Mouse (Mus musculus): ENCODE measurements around the gene Cmtm8. TPM values are rescaled to one million over a fixed set of nuclear protein-coding genes. Genes with fewer than 3 reads are reported as not detected.
A peak's percentile ranks its signal among the peaks of the same experiment; 100 is the strongest.

Gene Cmtm8
- polyA plus RNA-seq, 1 experiment from 2014 or later, result 29.3 TPM

DNA sequence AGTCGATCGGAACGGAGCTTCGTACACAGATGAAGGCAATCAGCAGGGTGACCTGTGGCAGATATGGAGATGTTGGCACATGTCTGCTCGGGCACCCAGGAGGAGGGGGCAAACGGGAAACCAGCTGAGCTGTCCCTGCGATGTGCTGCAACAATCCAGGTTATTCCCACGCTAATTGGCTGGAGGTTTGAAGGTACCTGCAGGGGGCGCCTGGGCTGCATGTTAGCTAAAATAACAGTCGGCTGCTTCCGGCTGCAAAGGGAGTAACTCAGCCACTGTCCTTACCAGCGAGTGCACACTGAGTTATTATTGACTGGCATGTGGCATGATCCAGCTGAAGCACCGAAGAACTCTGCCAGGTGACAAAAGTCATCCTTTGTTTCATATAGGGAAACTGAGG lies 80.6 kb downstream of the Cmtm8 start:
- Histone ChIP-seq H3K27me3 (ENCODE audit: control insufficient read depth, insufficient read depth, low read length) (no peaks in the 10 kb centered on the region), H3K4me1 (replicated peaks; ENCODE audit: control insufficient read depth, insufficient read depth, low read length) (no peaks in the 10 kb centered on the region; the same call in 1 of the 2 replicates), H3K36me3 (ENCODE audit: control insufficient read depth, insufficient read depth, low read length) (no peaks in the 10 kb centered on the region), H3K4me2 (replicated peaks; ENCODE audit: low read depth, low read length) (no peak overlapping the region), H3K4me3 (ENCODE audit: low read depth, low read length) (no peak overlapping the region), H3K9ac (ENCODE audit: low read depth, low read length) (no peak overlapping the region), H3K9me3 (ENCODE audit: control insufficient read depth, low read length) (no peaks in the 10 kb centered on the region), H3K27ac (ENCODE audit: low read depth, low read length) (no peak overlapping the region)
- peak; percentile 71 for DNase-seq (ENCODE audit: low spot score)
- no peak for ATAC-seq (ENCODE audit: low FRiP score)
- WGBS, result 62% methylated on average over 13 of the region's 13 CpGs

DNA sequence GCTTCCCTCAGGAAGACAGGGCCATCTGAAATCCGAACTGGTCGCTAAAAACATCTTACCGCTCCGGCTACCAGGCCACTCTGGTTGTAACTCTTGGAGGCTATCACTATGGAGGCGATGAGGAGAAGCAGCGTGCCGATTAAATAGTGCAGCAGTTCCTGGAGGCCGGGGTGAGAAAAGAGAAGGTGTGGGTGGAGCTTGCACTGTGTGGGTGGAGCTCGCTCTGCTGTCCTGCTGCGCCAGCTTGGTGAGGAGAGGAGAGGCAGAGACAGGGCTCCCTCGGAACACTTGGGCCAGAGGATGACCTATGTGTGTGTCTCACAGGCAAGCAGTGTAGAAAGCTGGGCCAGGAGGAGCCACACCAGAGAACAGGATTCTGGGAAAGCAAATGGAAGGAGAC lies 82.1 kb downstream of the Cmtm8 start:
- 77% methylated on average over 11 of the region's 11 CpGs for WGBS
- no peaks in the 10 kb centered on the region for H3K4me1 ChIP-seq (replicated peaks; ENCODE audit: control insufficient read depth, insufficient read depth, low read length)

DNA sequence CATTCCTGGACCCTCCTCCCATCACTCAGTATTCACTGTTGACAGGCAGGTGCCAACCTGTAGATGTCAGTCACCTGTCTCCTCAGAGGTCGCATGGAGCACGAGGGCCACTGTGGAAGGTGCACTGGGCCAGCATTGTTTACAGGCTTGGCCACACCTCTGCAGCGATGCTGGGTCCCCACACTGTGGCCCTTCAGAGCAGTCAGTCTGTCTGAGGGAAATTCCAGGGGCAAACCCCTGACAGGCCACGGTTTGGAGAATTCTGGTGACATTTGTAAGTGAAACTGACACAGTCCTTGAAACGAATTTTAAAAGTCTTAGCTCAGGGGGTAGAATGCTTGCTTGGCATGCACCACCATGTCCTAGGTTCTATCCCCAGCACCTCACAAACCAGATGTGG lies 83.6 kb downstream of the Cmtm8 start:
- Histone ChIP-seq H3K9me3 (ENCODE audit: control insufficient read depth, low read length) (no peaks in the 10 kb centered on the region), H3K36me3 (ENCODE audit: control insufficient read depth, insufficient read depth, low read length) (no peaks in the 10 kb centered on the region), H3K27me3 (ENCODE audit: control insufficient read depth, insufficient read depth, low read length) (no peaks in the 10 kb centered on the region), H3K9ac (ENCODE audit: low read depth, low read length) (no peak overlapping the region), H3K27ac (ENCODE audit: low read depth, low read length) (no peak overlapping the region), H3K4me1 (replicated peaks; ENCODE audit: control insufficient read depth, insufficient read depth, low read length) (no peaks in the 10 kb centered on the region), H3K4me2 (replicated peaks; ENCODE audit: low read depth, low read length) (no peak overlapping the region), H3K4me3 (ENCODE audit: low read depth, low read length) (no peak overlapping the region)
- ATAC-seq (ENCODE audit: low FRiP score), result no peak
- WGBS, result 88% methylated on average over 5 of the region's 5 CpGs
- no peak for DNase-seq (ENCODE audit: low spot score)

More for the DNA sequence above, 82.1 kb downstream of the Cmtm8 start:
- H3K27ac ChIP-seq (ENCODE audit: low read depth, low read length), result no peak overlapping the region
- H3K4me2 ChIP-seq (replicated peaks; ENCODE audit: low read depth, low read length), result no peak overlapping the region
- H3K27me3 ChIP-seq (ENCODE audit: control insufficient read depth, insufficient read depth, low read length), result no peaks in the 10 kb centered on the region
- no peak overlapping the region for H3K4me3 ChIP-seq (ENCODE audit: low read depth, low read length)
- H3K9me3 ChIP-seq (ENCODE audit: control insufficient read depth, low read length), result no peaks in the 10 kb centered on the region
- DNase-seq (ENCODE audit: low spot score) (no peak), ATAC-seq (ENCODE audit: low FRiP score) (no peak)
- H3K36me3 ChIP-seq (ENCODE audit: control insufficient read depth, insufficient read depth, low read length), result no peaks in the 10 kb centered on the region
- no peak overlapping the region for H3K9ac ChIP-seq (ENCODE audit: low read depth, low read length)

DNA sequence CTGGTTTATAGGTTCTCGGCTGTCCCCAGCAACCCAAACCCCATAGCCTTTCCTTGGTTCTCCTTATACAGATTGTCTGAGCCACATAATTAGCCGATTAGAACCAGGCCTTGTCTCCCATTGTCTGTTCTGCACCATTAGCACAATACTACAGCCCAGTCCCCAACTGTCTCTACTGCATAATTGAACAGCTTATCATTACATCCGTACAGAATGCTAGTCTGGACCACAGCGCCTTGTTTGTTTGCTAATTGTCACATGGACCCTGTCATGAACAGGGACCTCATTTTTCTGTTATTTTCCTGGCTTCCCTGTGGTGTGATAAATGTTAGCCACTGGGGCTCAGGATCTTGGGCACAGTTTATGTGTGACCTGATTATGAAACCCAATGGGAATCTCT lies 84.1 kb downstream of the Cmtm8 start:
- Histone ChIP-seq H3K4me1 (replicated peaks; ENCODE audit: control insufficient read depth, insufficient read depth, low read length) (no peaks in the 10 kb centered on the region), H3K4me2 (replicated peaks; ENCODE audit: low read depth, low read length) (no peak overlapping the region), H3K4me3 (ENCODE audit: low read depth, low read length) (no peak overlapping the region), H3K27ac (ENCODE audit: low read depth, low read length) (no peak overlapping the region), H3K27me3 (ENCODE audit: control insufficient read depth, insufficient read depth, low read length) (no peaks in the 10 kb centered on the region), H3K9me3 (ENCODE audit: control insufficient read depth, low read length) (no peaks in the 10 kb centered on the region), H3K9ac (ENCODE audit: low read depth, low read length) (no peak overlapping the region), H3K36me3 (ENCODE audit: control insufficient read depth, insufficient read depth, low read length) (no peaks in the 10 kb centered on the region)
- ATAC-seq (ENCODE audit: low FRiP score) (0 out of 2 replicates have a peak, but pooled peaks have one; percentile 27), DNase-seq (ENCODE audit: low spot score) (no peak)
- 83% methylated on average over 4 of the region's 4 CpGs for WGBS

DNA sequence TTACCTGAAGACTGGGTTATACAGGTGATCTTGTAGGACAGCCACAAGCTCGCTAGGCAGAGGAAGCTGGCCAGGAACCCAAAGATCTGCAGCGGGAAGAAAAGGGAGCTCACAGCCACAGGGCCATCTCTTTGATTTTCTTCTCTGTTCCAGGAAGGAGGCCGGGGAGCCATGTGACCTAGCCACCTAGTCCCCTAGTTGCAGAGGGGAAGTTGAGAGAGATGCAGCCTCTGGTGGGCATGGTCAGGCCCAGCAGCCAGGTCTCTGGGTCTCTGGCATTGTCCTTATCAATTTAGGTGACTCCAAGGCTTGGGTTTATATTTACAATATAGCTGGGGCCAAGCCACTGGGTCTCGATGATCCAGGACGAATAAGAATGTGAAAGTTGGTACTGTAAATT lies 85.2 kb downstream of the Cmtm8 start:
- Histone ChIP-seq H3K27ac (ENCODE audit: low read depth, low read length) (no peak overlapping the region), H3K4me2 (replicated peaks; ENCODE audit: low read depth, low read length) (no peak overlapping the region), H3K27me3 (ENCODE audit: control insufficient read depth, insufficient read depth, low read length) (no peaks in the 10 kb centered on the region), H3K36me3 (ENCODE audit: control insufficient read depth, insufficient read depth, low read length) (no peaks in the 10 kb centered on the region), H3K9ac (ENCODE audit: low read depth, low read length) (no peak overlapping the region), H3K9me3 (ENCODE audit: control insufficient read depth, low read length) (no peaks in the 10 kb centered on the region), H3K4me1 (replicated peaks; ENCODE audit: control insufficient read depth, insufficient read depth, low read length) (no peaks in the 10 kb centered on the region), H3K4me3 (ENCODE audit: low read depth, low read length) (no peak overlapping the region)
- 95% methylated on average over 5 of the region's 5 CpGs for WGBS
- DNase-seq (ENCODE audit: low spot score) (no peak), ATAC-seq (ENCODE audit: low FRiP score) (no peak)

DNA sequence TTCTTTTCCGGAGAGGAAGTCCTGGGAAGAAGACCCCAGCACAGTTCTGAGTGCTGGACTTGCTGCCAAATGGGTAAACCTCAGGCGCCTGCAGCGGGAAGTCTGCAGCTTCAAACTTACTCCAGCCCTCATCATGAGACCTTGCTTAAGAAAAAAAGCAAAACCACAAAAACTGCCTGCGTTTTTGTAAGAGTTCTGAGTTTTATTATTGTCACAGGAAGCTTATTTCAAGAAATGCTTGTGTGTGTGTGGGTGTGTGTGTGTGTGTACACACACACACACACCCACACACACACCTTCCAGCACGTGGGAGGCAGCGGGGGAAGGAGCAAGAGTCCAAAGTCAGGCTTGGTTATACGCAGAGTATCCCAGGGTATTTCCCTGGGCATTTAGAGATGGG lies 85.7 kb downstream of the Cmtm8 start:
- Histone ChIP-seq H3K4me3 (ENCODE audit: low read depth, low read length) (no peak overlapping the region), H3K4me1 (replicated peaks; ENCODE audit: control insufficient read depth, insufficient read depth, low read length) (no peaks in the 10 kb centered on the region), H3K9ac (ENCODE audit: low read depth, low read length) (no peak overlapping the region), H3K27ac (ENCODE audit: low read depth, low read length) (no peak overlapping the region), H3K27me3 (ENCODE audit: control insufficient read depth, insufficient read depth, low read length) (no peaks in the 10 kb centered on the region), H3K36me3 (ENCODE audit: control insufficient read depth, insufficient read depth, low read length) (no peaks in the 10 kb centered on the region), H3K4me2 (replicated peaks; ENCODE audit: low read depth, low read length) (no peak overlapping the region), H3K9me3 (ENCODE audit: control insufficient read depth, low read length) (no peaks in the 10 kb centered on the region)
- 85% methylated on average over 7 of the region's 7 CpGs for WGBS
- no peak for DNase-seq (ENCODE audit: low spot score)
- no peak for ATAC-seq (ENCODE audit: low FRiP score)

DNA sequence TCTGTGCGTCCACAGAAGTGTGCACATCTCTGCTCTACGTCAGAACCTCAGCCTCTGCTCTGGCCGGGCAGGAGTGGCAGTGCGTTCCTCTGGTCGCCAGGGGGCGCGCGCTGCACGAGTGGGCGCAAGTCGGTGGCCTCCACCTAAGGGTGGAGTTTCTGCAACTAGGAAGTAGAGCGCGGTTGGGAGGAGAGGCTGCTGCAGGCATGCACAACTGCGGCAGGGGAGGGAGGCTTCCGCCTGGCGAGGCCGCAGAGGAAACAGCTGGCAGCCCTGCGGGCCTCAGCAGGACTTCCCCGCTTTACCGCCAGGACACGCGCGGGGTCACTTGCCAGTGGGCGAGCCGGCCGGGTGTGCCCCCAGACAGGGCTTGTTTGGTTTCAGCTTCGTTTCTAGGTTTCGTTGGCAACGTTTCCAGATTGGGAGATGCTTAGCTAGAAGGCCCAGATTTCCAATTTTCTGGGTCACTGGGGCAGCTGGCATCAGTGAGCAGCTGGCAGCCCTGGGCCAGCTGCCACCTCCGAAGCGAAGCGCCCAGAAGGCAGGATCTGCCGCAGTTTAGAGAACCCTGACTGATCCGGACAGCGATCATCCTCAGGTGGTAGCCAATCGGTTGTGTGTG lies 91.0 kb downstream of the Cmtm8 start:
- Histone ChIP-seq H3K9me3 (ENCODE audit: control insufficient read depth, low read length) (no peaks in the 10 kb centered on the region), H3K27ac (ENCODE audit: low read depth, low read length) (peak overlapping the region; percentile 56), H3K36me3 (ENCODE audit: control insufficient read depth, insufficient read depth, low read length) (no peaks in the 10 kb centered on the region), H3K27me3 (ENCODE audit: control insufficient read depth, insufficient read depth, low read length) (no peaks in the 10 kb centered on the region), H3K4me3 (ENCODE audit: low read depth, low read length) (peak overlapping the region; percentile 34), H3K4me1 (replicated peaks; ENCODE audit: control insufficient read depth, insufficient read depth, low read length) (no peaks in the 10 kb centered on the region), H3K4me2 (replicated peaks; ENCODE audit: low read depth, low read length) (peak overlapping the region; percentile 73), H3K9ac (ENCODE audit: low read depth, low read length) (peak overlapping the region; percentile 60)
- peak; percentile 93 for ATAC-seq (ENCODE audit: low FRiP score)
- 6% methylated on average over 36 of the region's 36 CpGs for WGBS
- peak; percentile 92 for DNase-seq (ENCODE audit: low spot score)

DNA sequence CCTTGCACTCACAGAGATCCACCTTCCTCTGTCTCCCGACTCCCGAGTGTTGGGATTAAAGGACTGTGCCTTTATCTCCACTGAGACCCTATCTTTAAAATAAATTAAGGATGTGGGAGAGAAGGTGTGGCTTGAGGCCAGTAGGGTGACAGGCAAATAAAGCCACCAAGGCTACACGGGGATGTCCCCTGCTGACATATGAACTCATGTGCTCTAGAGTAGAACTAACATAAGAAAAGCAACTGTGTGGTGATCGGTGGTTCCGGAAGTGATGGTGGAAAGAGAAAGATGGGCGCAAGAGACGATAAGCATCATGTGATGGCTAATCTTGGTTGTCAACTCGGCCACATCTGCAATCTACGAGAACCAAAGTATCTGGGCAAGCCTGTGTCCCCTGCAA lies 91.6 kb downstream of the Cmtm8 start:
- H3K4me1 ChIP-seq (replicated peaks; ENCODE audit: control insufficient read depth, insufficient read depth, low read length), result no peaks in the 10 kb centered on the region
- H3K4me3 ChIP-seq (ENCODE audit: low read depth, low read length), result no peak overlapping the region
- H3K27ac ChIP-seq (ENCODE audit: low read depth, low read length), result no peak overlapping the region
- H3K4me2 ChIP-seq (replicated peaks; ENCODE audit: low read depth, low read length), result no peak overlapping the region; the same call in 1 of the 2 replicates
- no peaks in the 10 kb centered on the region for H3K27me3 ChIP-seq (ENCODE audit: control insufficient read depth, insufficient read depth, low read length)
- no peaks in the 10 kb centered on the region for H3K36me3 ChIP-seq (ENCODE audit: control insufficient read depth, insufficient read depth, low read length)
- ATAC-seq (ENCODE audit: low FRiP score), result peak; percentile 29; the same call in 1 of the 2 replicates
- DNase-seq (ENCODE audit: low spot score), result no peak
- WGBS, result 79% methylated on average over 9 of the region's 9 CpGs
- H3K9ac ChIP-seq (ENCODE audit: low read depth, low read length), result no peak overlapping the region
- no peaks in the 10 kb centered on the region for H3K9me3 ChIP-seq (ENCODE audit: control insufficient read depth, low read length)

DNA sequence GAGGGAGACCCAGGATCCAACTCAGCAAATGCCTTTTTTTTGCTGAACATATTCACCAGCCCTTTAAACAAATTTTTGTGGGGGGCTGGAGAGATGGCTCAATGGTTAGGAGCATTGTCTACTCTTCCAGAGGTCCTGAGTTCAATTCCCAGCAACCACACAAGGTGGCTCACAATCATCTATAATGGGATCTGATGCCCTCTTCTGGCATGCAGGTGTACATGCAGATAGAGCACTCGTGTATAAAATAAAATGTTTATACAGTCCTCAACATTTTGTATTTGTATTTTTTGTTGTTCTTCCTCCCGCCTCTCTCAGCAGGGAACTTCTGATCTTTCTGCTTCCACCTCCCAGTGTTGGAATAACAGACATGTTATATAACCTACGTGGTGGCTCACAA lies 92.4 kb downstream of the Cmtm8 start:
- WGBS, result 80% methylated on average over 3 of the region's 3 CpGs
- Histone ChIP-seq H3K27ac (ENCODE audit: low read depth, low read length) (no peak overlapping the region), H3K9ac (ENCODE audit: low read depth, low read length) (no peak overlapping the region), H3K9me3 (ENCODE audit: control insufficient read depth, low read length) (no peaks in the 10 kb centered on the region), H3K36me3 (ENCODE audit: control insufficient read depth, insufficient read depth, low read length) (no peaks in the 10 kb centered on the region), H3K27me3 (ENCODE audit: control insufficient read depth, insufficient read depth, low read length) (no peaks in the 10 kb centered on the region), H3K4me1 (replicated peaks; ENCODE audit: control insufficient read depth, insufficient read depth, low read length) (no peaks in the 10 kb centered on the region), H3K4me3 (ENCODE audit: low read depth, low read length) (no peak overlapping the region), H3K4me2 (replicated peaks; ENCODE audit: low read depth, low read length) (no peak overlapping the region)
- no peak for ATAC-seq (ENCODE audit: low FRiP score)
- no peak for DNase-seq (ENCODE audit: low spot score)
